Mouse (Mus musculus) bone marrow macrophage, adult 2 months (primary cell): ENCODE measurements around the gene Gm20388. TPM values are rescaled to one million over a fixed set of nuclear protein-coding genes. Genes with fewer than 3 reads are reported as not detected.

Experiments used
- H3K27ac ChIP-seq: 2 replicates; pipeline ENCODE4 v1.5.1; 2012; ENCODE audit warnings: low read depth, low read length; ENCODE audit not compliant: insufficient read depth
- H3K4me1 ChIP-seq: 2 replicates; pipeline ENCODE4 v1.6.1; 2012; ENCODE audit warnings: low read length; ENCODE audit not compliant: control insufficient read depth, insufficient read depth
- H3K4me3 ChIP-seq: 2 replicates; pipeline ENCODE4 v1.5.1; 2012; ENCODE audit warnings: mild to moderate bottlenecking, low read length, moderate library complexity; ENCODE audit not compliant: insufficient read depth
- CTCF ChIP-seq: IDR thresholded peaks from 2 replicates; pipeline ENCODE4 v1.5.1; 2012; ENCODE audit warnings: low read depth, mild to moderate bottlenecking, low read length, moderate library complexity
- POLR2A ChIP-seq: IDR thresholded peaks from 2 replicates; pipeline ENCODE4 v1.6.1; 2012; ENCODE audit warnings: mild to moderate bottlenecking, low read depth, low read length, borderline replicate concordance
- polyA plus RNA-seq: library from polyadenylated mRNA; stranded (reverse); fragments of >200 nt; gene quantifications from 2 replicates; pipeline ENCODE4 v1.2.4, GENCODE M21; 2012; ENCODE audit not compliant: missing spikeins, insufficient read depth, insufficient read length

Gene Gm20388
- polyA plus RNA-seq, 1 experiment, result 32.7 TPM

- no peak for TF ChIP-seq POLR2A
- no peak for TF ChIP-seq CTCF
- H3K27ac ChIP-seq, result no peak overlapping the region
- peaks cover 15% of the 10 kb centered on the region for H3K4me1 ChIP-seq
- no peak overlapping the region for H3K4me3 ChIP-seq
Observed at GRCm38 (mm10) chr8:122426145-122426544, 2515.5 kb downstream of the Gm20388 start.

DNA sequence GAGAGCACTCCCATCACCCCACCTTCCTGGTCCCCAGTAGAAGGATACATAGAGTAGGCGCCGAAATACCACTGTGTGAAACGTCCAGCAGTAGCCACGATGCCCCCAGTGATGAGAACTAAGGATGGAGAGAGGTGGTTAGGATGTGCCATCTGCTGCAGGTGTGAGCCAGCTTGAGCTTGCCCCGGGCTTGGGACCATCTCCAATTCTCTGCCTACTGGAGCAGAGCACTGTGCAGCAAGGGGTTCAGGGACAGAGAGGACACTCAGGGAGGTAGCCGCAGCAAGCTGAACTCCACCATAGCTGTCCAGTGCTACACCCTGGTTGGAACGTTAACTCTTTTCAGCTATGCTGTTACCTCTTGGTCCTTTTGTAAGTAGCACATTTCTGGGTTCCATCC is 2517.0 kb downstream of the Gm20388 start:
- Histone ChIP-seq H3K4me1 (peaks cover 17% of the 10 kb centered on the region), H3K4me3 (no peak overlapping the region), H3K27ac (no peak overlapping the region)
- TF ChIP-seq CTCF (no peak), POLR2A (no peak)

GRCm38 (mm10) chr8:122428163-122428562 is 2517.5 kb downstream of the Gm20388 start:
- no peak overlapping the region for H3K4me3 ChIP-seq
- H3K27ac ChIP-seq, result no peak overlapping the region

DNA sequence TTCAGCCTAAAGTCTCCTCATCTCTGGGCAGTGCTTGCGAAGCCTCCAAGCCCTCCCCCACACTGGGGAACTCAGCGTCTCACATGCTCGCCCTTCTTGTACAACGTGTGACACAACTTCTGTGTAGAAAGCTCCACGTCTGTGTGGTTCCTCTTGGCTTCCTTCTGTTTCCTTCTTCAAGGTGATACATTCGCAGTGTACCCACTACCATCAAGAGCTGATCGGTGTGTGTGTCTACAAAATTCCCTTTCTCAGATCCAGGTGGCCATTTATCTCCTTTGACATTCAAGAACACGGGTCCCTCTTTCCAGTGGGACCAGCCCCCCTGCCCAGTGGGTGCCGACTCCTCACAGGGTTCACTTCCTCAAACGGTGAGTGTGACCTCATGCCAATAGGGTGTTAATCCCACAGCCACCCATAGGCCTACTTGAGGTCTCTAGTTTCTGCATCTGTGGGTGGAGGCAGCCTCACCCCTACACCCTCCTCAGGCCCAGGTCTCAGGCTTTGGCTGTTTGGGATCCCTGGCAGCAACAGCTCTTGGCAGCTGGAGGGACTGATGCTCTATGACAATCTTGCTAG is 2519.5 kb downstream of the Gm20388 start:
- Histone ChIP-seq H3K27ac (peak overlapping the region; percentile 97), H3K4me3 (peak overlapping the region; percentile 48)

More at GRCm38 (mm10) chr8:122428163-122428562, 2517.5 kb downstream of the Gm20388 start:
- peaks cover 19% of the 10 kb centered on the region for H3K4me1 ChIP-seq
- no peak for TF ChIP-seq POLR2A
- TF ChIP-seq CTCF, result no peak

GRCm38 (mm10) chr8:122430646-122431045 is 2520.0 kb downstream of the Gm20388 start:
- Histone ChIP-seq H3K4me3 (peak overlapping the region; percentile 38), H3K27ac (peak overlapping the region; percentile 97), H3K4me1 (peaks cover 24% of the 10 kb centered on the region)
- TF ChIP-seq CTCF, result no peak
- no peak for TF ChIP-seq POLR2A

More for the DNA sequence above, 2519.5 kb downstream of the Gm20388 start:
- TF ChIP-seq CTCF (no peak), POLR2A (no peak)
- peaks cover 24% of the 10 kb centered on the region for H3K4me1 ChIP-seq

- Histone ChIP-seq H3K4me1 (peaks cover 24% of the 10 kb centered on the region), H3K4me3 (peak overlapping the region; percentile 89), H3K27ac (peak overlapping the region; percentile 97)
- no peak for TF ChIP-seq CTCF
- TF ChIP-seq POLR2A, result no peak
Observed at GRCm38 (mm10) chr8:122431694-122432442, 2521.2 kb downstream of the Gm20388 start.

- H3K4me1 ChIP-seq, result peaks cover 25% of the 10 kb centered on the region
- peak within 1 kb of the TSS; percentile 89 for H3K4me3 ChIP-seq
- TF ChIP-seq CTCF (no peak), POLR2A (no peak)
- H3K27ac ChIP-seq, result peak within 1 kb of the TSS; percentile 97
Observed at GRCm38 (mm10) chr8:122432443-122433268, 2522.0 kb downstream of the Gm20388 start, which contains the start of gene Cyba. Gene Cyba (minus strand): TSS chr8:122432930.

DNA sequence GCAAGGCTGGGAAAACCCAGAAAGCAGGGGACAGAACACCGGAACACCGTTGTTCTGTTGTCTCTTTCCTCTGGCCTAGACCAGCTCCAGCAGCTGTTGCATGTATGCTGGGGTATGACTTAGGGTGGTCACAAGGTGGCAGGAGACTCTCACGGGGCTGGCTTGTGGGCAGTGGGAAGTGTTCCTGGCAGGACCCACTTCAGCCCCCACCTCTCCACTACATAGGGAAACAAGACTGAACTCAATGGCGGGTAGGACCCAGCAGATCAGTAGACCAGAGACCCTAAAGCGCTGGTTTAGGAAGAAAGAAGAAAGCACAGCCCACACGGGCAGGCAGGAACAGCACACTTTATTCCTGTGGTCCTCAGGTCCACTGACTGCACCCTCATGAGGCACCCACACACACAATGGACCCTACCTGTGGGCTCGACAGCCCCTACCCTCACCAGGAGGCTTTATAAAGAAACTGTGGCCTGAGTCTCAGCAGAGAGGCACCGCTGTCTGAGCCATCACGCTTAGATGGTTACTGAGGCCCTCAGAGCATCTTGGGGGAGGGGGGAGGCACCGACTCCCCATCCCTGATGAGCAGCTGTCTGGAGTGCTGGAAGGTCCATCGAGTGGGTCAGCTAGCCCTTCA is 2522.7 kb downstream of the Gm20388 start:
- no peak for TF ChIP-seq CTCF
- no peak for TF ChIP-seq POLR2A
- Histone ChIP-seq H3K4me3 (peak overlapping the region; percentile 89), H3K4me1 (peaks cover 30% of the 10 kb centered on the region), H3K27ac (peak overlapping the region; percentile 97)

DNA sequence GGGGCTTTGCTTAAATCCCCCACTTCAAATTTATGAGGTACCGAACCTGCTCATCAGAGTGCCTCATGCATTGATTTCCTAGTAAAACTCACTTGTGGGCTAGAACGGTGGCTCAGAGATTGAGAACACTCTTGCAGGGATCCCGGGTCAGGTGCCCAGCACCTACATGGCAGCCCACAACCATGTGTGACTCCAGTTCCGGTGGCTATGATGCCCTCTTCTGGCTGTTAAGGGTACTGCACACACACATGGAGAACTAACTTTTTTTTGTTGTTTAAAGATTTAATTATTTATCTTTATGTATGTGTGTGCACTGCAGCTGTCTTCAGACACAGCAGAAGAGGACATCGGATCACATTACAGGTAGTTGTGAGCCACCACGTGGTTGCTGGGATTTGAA is 2524.7 kb downstream of the Gm20388 start:
- no peak overlapping the region for H3K27ac ChIP-seq
- TF ChIP-seq POLR2A (no peak), CTCF (peak; percentile 60)
- peaks cover 31% of the 10 kb centered on the region for H3K4me1 ChIP-seq
- H3K4me3 ChIP-seq, result no peak overlapping the region
